Mouse (Mus musculus) spleen, postnatal 10 days (tissue): ENCODE measurements around the gene Tmed1.
"Not testable (repeated sequence)": the region's sequence is repeated elsewhere in the genome, so short reads cannot be mapped to it uniquely, and the experiment has no call there.

Experiments used
- DNase-seq, 2 experiments: peaks; one replicate each; pipeline ENCODE4 v3.0.0; 2021 to 2022; ENCODE audit warnings: low spot score in 2 of 2

The Tmed1 gene

DNA sequence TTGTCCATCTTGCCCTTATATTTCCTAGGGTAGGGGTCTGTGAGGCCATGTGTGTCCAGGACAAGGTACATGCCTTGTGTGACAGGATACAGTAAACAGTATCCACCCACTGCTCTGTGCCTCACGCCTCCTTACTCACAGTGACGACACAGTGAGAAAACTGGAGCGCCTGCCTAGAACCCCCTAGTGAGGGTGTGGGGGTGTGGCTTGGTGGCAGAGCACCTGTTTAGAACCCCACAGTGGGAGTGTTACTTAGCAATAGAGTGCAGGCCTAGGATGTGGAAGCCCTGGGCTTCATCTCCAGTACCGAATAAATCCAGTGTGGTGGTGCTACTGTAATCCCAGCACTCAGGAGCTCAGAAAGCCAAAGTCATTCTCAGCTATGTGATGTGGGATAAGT lies 37.1 kb downstream of the Tmed1 start:
- no peak for DNase-seq

DNA sequence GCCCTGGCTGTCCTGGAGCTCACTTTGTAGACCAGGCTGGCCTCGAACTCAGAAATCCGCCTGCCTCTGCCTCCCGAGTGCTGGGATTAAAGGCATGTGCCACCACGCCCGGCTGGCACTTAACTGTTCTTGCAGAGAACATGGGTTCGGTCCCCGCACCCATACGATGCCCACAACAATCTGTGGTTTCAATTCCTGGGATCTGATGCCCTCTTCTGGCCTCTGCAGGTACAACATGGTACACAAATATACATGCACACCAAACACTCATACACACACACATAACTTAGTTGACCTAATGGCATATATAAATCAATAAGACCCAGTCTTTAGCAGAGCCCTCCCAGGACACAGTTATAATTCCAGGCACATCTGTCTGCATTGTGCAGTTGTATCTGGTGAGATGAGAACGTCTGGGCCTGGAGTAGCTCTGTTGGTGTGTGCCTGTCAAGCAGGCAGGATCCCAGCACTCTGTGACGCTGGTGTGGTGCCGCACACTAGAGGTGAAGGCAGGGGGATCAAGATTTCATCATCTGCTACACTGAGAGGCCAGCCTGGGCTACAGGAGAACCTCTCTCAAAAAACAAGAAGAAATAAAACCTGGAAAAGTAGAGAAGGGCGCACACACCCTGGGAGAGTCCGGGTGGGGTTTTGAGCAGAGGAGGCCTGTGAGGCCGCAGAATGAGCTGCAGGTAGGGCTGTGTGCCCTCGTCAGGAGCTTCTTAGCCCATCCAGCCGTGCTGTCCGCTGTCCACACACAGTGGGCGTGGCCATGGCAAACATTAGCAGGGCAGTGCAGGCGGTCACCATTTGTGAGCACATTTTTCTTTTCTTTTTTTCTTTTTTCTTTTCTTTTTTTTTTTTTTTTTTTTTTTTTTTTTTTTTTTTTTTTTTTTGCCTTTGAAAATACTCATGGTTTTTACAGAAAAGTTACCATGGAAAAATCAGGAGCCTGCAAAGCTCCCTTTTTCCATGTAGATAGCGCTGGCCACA lies 40.7 kb downstream of the Tmed1 start:
- DNase-seq, result peak; percentile 44 to 74

DNA sequence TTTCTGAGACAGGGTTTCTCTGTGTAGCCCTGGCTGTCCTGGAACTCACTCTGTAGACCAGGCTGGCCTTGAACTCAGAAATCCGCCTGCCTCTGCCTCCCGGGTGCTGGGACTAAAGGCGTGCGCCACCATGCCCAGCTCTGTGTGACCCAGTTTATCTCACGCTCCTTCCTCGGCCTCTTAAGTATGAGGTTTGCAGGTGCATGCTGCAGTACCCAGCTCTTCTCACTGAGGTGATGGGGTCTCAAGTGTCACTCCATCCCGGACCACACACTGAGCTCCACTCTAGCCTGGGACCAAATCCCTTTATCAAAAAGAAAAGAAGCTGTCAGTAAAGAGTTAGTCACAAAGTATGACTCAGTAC lies 45.5 kb downstream of the Tmed1 start:
- not testable (repeated sequence) for DNase-seq

DNA sequence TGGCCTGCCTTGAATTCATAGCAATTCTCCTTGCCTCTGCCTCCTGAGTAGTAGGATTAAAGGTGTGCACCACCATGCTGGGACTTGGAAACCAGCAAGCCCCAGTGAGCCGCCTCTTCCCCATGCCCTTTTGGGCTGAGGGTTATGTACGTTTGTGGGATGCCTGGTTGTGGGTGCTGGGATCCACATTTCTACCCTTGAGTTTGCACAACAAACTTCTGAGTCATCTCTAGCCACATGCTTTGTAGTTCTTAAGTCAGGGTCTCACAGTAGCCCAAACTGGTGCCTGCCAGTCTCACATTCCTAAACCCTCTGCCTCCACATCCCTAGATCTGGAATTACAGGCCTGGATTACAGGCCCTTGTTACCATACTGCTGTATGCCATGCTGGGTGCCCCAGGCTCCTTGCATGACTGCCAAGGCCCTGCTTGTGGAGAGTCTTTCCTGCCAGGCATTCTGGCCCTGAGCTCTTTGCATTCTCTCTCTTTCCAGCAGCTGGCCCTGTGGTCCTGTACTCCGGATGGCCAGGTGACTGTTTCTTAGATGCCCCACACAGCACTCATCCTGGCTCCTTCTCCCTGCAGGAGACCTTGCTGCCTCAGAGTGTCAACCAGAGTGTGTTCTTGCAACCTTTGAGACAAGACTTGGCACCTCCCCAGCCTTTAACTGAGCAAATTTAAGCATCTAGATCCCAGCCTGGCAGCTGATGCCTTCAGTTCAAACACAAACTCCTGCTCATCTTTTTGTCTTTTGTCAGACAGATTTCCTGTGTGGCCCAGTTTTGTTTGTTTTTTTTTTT lies 46.1 kb downstream of the Tmed1 start:
- no peak for DNase-seq

DNA sequence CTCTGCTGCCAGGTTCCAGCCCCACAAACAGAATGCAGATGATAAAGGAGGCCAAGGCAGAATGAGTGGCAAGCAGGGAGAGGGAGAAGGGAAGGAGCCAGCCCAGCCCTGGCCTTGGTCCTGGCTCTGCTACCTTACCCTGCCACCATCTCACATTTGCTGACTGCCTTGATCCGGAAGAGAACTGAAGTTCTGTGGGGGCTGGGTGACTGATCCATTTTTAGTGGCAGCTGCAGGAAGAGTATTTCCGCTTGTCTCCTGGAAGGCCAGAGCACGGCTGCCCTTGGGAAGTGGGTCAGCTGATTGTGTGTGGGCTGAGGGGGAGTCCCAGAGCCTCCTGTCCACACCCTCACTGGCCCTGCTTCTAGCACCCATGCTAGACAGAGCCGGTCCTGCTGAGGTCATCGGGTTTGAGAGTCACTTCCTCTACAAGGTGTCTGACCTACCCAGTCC lies 46.9 kb downstream of the Tmed1 start:
- DNase-seq, result no peak

DNA sequence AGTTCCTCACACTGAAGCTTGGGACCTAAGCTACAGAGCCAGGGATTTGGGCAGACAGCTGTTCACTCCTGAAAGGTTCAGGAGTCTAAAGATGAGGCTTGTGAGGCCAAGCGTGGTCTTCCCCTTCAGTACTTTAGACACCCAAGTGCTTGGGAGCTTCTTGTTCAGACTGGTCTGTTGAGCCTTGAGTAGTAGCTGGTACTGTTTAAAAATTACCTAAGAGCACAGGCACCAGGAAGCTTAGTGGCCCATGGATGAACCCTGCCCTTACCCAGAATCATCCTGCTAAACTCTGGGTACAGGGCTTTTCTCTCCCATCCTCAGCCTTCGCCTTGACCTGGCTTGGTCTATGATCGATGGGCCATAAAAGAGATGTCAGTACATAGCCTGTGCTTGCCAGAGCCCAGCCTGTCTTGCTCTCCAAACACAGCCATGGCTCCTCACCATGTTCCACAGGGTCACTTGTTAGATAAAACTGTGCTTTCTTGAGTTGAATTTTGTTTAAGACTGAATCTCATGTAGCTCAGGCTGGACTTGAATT lies 49.6 kb downstream of the Tmed1 start:
- no peak for DNase-seq

DNA sequence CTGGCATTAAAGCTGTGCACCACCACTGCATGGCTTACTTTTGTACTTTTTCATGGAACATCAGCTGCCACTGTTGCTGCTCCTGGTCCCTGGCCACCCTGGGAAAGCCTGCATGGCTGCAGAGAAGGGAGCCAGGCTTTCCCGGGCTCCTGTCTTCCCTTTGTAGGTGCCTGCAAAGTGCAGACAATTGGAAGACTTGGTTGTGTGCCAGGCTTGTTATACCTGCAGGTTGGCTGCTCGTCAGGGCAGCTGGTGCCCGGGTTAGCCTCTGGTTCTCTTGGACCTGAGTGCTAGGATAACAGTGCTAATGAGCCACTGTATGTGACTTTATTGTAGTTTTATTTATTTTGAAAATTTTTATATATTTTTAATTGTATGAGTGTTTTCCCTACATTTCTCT lies 51.2 kb downstream of the Tmed1 start:
- no peak for DNase-seq
